Mouse (Mus musculus): ENCODE data around the gene Sun5. TPM values are rescaled to one million over a fixed set of nuclear protein-coding genes. Genes with fewer than 3 reads are reported as not detected.
A peak's percentile ranks its signal among the peaks of the same experiment; 100 is the strongest.
"Not testable (repeated sequence)": the region's sequence is repeated elsewhere in the genome, so short reads cannot be mapped to it uniquely, and the experiment has no call there.

Sun5 gene
- polyA plus RNA-seq, 1 experiment from 2014 or later = not detected

GRCm38 (mm10) chr2:153851030-153851360, 19.9 kb downstream of the Sun5 start:
- Histone ChIP-seq H3K9ac (no peak overlapping the region), H3K27ac (replicated peaks) (no peak overlapping the region), H3K4me2 (no peak overlapping the region), H3K4me3 (no peak overlapping the region), H3K4me1 (replicated peaks) (no peaks in the 10 kb centered on the region), H3K9me3 (no peaks in the 10 kb centered on the region), H3K36me3 (no peaks in the 10 kb centered on the region), H3K27me3 (no peaks in the 10 kb centered on the region)
- no peak for ATAC-seq (ENCODE audit: low read depth)
- 57% methylated on average over 4 of the region's 4 CpGs for WGBS

GRCm38 (mm10) chr2:153850351-153851029, 20.4 kb downstream of the Sun5 start:
- 87% methylated on average over 6 of the region's 6 CpGs for WGBS
- H3K27ac ChIP-seq (replicated peaks) = no peak overlapping the region
- H3K4me1 ChIP-seq (replicated peaks) = no peaks in the 10 kb centered on the region
- H3K9me3 ChIP-seq = no peaks in the 10 kb centered on the region
- H3K4me3 ChIP-seq = no peak overlapping the region
- no peaks in the 10 kb centered on the region for H3K36me3 ChIP-seq
- no peak for ATAC-seq (ENCODE audit: low read depth)
- no peak overlapping the region for H3K4me2 ChIP-seq
- H3K9ac ChIP-seq = no peak overlapping the region
- H3K27me3 ChIP-seq = no peaks in the 10 kb centered on the region

GRCm38 (mm10) chr2:153848389-153848788, 22.5 kb downstream of the Sun5 start:
- Histone ChIP-seq H3K9me3 (no peaks in the 10 kb centered on the region), H3K9ac (no peak overlapping the region), H3K4me2 (no peak overlapping the region), H3K27ac (replicated peaks) (no peak overlapping the region), H3K4me3 (no peak overlapping the region), H3K27me3 (no peaks in the 10 kb centered on the region), H3K4me1 (replicated peaks) (no peaks in the 10 kb centered on the region), H3K36me3 (no peaks in the 10 kb centered on the region)
- WGBS = 74% methylated on average over 3 of the region's 3 CpGs
- no peak for ATAC-seq (ENCODE audit: low read depth)

GRCm38 (mm10) chr2:153842854-153843253, 28.0 kb downstream of the Sun5 start:
- Histone ChIP-seq H3K4me3 (no peak overlapping the region), H3K9me3 (no peaks in the 10 kb centered on the region), H3K36me3 (no peaks in the 10 kb centered on the region), H3K9ac (no peak overlapping the region), H3K4me1 (replicated peaks) (no peaks in the 10 kb centered on the region), H3K4me2 (no peak overlapping the region), H3K27ac (replicated peaks) (no peak overlapping the region), H3K27me3 (no peaks in the 10 kb centered on the region)
- 86% methylated on average over 8 of the region's 8 CpGs for WGBS
- no peak for ATAC-seq (ENCODE audit: low read depth)

- Histone ChIP-seq H3K9me3 (no peaks in the 10 kb centered on the region), H3K4me1 (replicated peaks) (no peaks in the 10 kb centered on the region), H3K27ac (replicated peaks) (no peak overlapping the region), H3K4me2 (no peak overlapping the region), H3K9ac (no peak overlapping the region), H3K27me3 (no peaks in the 10 kb centered on the region), H3K4me3 (no peak overlapping the region), H3K36me3 (no peaks in the 10 kb centered on the region)
- no peak for ATAC-seq (ENCODE audit: low read depth)
- 89% methylated on average over 8 of the region's 8 CpGs for WGBS
Measured at GRCm38 (mm10) chr2:153833291-153833690, 37.6 kb downstream of the Sun5 start.

GRCm38 (mm10) chr2:153828704-153829103, 42.2 kb downstream of the Sun5 start:
- Histone ChIP-seq H3K27ac (replicated peaks) (no peak overlapping the region), H3K9ac (no peak overlapping the region), H3K9me3 (no peaks in the 10 kb centered on the region), H3K4me2 (no peak overlapping the region), H3K4me3 (no peak overlapping the region), H3K36me3 (no peaks in the 10 kb centered on the region), H3K27me3 (no peaks in the 10 kb centered on the region), H3K4me1 (replicated peaks) (peaks cover 8% of the 10 kb centered on the region; the same call in 1 of the 2 replicates)
- 88% methylated on average over 7 of the region's 7 CpGs for WGBS
- no peak for ATAC-seq (ENCODE audit: low read depth)

- Histone ChIP-seq H3K4me3 (no peak overlapping the region), H3K9ac (no peak overlapping the region), H3K36me3 (no peaks in the 10 kb centered on the region), H3K27me3 (no peaks in the 10 kb centered on the region), H3K9me3 (no peaks in the 10 kb centered on the region), H3K4me2 (no peak overlapping the region), H3K4me1 (replicated peaks) (peaks cover 8% of the 10 kb centered on the region; the same call in 1 of the 2 replicates), H3K27ac (replicated peaks) (no peak overlapping the region)
- ATAC-seq (ENCODE audit: low read depth) = no peak
- 82% methylated on average over 8 of the region's 8 CpGs for WGBS
Measured at GRCm38 (mm10) chr2:153827171-153827830, 43.6 kb downstream of the Sun5 start.

- H3K9me3 ChIP-seq; H3K27me3 ChIP-seq; H3K4me3 ChIP-seq; H3K9ac ChIP-seq; H3K4me1 ChIP-seq (replicated peaks); H3K27ac ChIP-seq (replicated peaks); ATAC-seq (ENCODE audit: low read depth); H3K4me2 ChIP-seq; H3K36me3 ChIP-seq: not testable (repeated sequence)
- WGBS = 59% methylated on average over 32 of the region's 32 CpGs
Measured at GRCm38 (mm10) chr2:153825900-153826299, 45.0 kb downstream of the Sun5 start.

- Histone ChIP-seq H3K9ac (no peak overlapping the region), H3K4me3 (no peak overlapping the region), H3K4me1 (replicated peaks) (peaks cover 8% of the 10 kb centered on the region; the same call in 1 of the 2 replicates), H3K36me3 (no peaks in the 10 kb centered on the region), H3K27me3 (no peaks in the 10 kb centered on the region), H3K27ac (replicated peaks) (0 out of 2 replicates have a peak overlapping the region, but pooled peaks have one; percentile 38), H3K9me3 (no peaks in the 10 kb centered on the region), H3K4me2 (no peak overlapping the region)
- WGBS = 69% methylated on average over 6 of the region's 6 CpGs
- ATAC-seq (ENCODE audit: low read depth) = peak; percentile 69
Measured at GRCm38 (mm10) chr2:153824593-153824992, 46.3 kb downstream of the Sun5 start.

GRCm38 (mm10) chr2:153822005-153822543, 48.8 kb downstream of the Sun5 start:
- H3K36me3 ChIP-seq = no peaks in the 10 kb centered on the region
- H3K4me2 ChIP-seq = no peak overlapping the region
- H3K9ac ChIP-seq = no peak overlapping the region
- WGBS = 95% methylated on average over 2 of the region's 2 CpGs
- ATAC-seq (ENCODE audit: low read depth) = no peak
- peaks cover 8% of the 10 kb centered on the region; the same call in 1 of the 2 replicates for H3K4me1 ChIP-seq (replicated peaks)
- H3K27me3 ChIP-seq = no peaks in the 10 kb centered on the region
- H3K27ac ChIP-seq (replicated peaks) = no peak overlapping the region
- no peaks in the 10 kb centered on the region for H3K9me3 ChIP-seq
- no peak overlapping the region for H3K4me3 ChIP-seq

- 80% methylated on average over 3 of the region's 3 CpGs for WGBS
- Histone ChIP-seq H3K36me3 (no peaks in the 10 kb centered on the region), H3K27me3 (no peaks in the 10 kb centered on the region), H3K9ac (no peak overlapping the region), H3K4me1 (replicated peaks) (no peaks in the 10 kb centered on the region), H3K27ac (replicated peaks) (no peak overlapping the region), H3K4me3 (no peak overlapping the region), H3K4me2 (no peak overlapping the region), H3K9me3 (no peaks in the 10 kb centered on the region)
- ATAC-seq (ENCODE audit: low read depth) = no peak
Measured at GRCm38 (mm10) chr2:153809921-153810320, 61.0 kb downstream of the Sun5 start.

GRCm38 (mm10) chr2:153808841-153809240, 62.0 kb downstream of the Sun5 start:
- H3K4me2 ChIP-seq = no peak overlapping the region
- WGBS = 85% methylated on average over 6 of the region's 6 CpGs
- no peak overlapping the region for H3K4me3 ChIP-seq
- no peak overlapping the region for H3K9ac ChIP-seq
- no peak overlapping the region for H3K27ac ChIP-seq (replicated peaks)
- H3K4me1 ChIP-seq (replicated peaks) = no peaks in the 10 kb centered on the region
- H3K27me3 ChIP-seq = no peaks in the 10 kb centered on the region
- no peaks in the 10 kb centered on the region for H3K36me3 ChIP-seq
- H3K9me3 ChIP-seq = no peaks in the 10 kb centered on the region
- ATAC-seq (ENCODE audit: low read depth) = no peak
